Mouse (Mus musculus): ENCODE results near the gene Acy3.
"Not testable (repeated sequence)": the region's sequence is repeated elsewhere in the genome, so short reads cannot be mapped to it uniquely, and the experiment has no call there.

The Acy3 gene

DNA sequence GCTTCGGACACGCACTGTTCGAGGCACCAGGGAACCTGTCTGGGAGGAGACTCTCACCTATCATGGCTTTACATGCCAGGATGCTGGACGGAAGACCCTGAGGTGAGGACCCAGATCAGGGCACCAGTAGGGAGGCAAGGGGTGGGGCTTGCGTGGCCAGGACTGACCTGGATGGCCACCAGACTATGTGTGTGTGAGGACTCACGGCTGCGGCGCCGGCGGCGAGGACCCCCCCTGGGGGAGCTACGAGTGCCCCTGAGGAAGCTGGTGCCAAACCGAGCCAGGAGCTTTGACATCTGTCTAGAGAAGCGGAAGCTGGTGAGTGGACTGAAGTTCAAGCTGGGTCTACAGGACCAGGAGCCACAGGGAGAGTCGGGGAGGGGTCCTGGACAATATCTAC is 18.0 kb downstream of the Acy3 start:
- no peak for DNase-seq

- DNase-seq, result no peak
Measured at GRCm38 (mm10) chr19:4005091-4005490, 18.7 kb downstream of the Acy3 start.

- no peak for DNase-seq
Measured at GRCm38 (mm10) chr19:4005971-4006370, 19.6 kb downstream of the Acy3 start.

DNA sequence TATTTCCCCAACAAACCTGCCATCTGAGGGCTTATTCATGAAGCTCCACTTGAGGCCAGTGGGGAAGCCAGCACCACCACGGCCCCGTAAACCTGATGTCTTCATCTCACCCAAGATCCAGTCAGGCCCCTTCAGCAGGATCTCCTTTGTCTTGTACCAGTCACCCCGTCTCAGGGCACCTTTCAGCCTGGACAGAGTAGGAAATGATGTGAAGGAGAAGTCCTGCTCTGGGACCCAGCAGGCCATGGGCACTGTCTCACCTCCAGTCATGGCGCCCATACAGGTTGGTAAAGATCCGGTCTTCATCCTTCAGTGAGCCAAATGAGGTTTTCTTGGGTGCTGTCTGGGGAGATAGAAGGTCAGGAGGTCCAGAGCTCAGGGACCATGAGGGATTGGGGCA is 24.7 kb downstream of the Acy3 start:
- DNase-seq, result no peak

- DNase-seq, result peak; percentile 98
Measured at GRCm38 (mm10) chr19:4012432-4013022, 26.2 kb downstream of the Acy3 start, which contains the start of gene Ndufv1. TSS of gene Ndufv1 (minus strand) at chr19:4012806.

GRCm38 (mm10) chr19:4013066-4013465 is 26.7 kb downstream of the Acy3 start:
- no peak for DNase-seq

DNA sequence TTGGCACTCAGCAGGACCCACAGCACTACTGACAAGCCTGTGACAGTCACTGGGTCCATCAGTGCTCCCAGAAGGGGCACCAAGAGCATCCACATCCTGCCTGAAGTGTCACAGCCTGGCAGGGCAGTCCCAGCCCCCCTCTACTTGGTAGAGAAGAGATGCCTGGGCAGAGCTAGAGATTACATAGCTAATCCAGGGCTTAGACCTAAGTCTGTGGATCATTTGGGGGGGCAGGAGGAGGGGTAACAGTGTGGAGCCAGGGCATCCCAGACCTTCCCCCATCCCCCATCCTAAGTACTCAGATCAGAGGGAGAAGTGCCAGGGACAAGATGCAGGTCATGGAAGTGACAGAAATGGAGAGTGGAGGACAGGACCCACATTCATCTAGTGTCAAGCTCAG is 28.4 kb downstream of the Acy3 start:
- DNase-seq, result no peak

GRCm38 (mm10) chr19:4015635-4016034 is 29.3 kb downstream of the Acy3 start:
- DNase-seq, result no peak

- no peak for DNase-seq
Measured at GRCm38 (mm10) chr19:4017921-4018587, 31.7 kb downstream of the Acy3 start.

DNA sequence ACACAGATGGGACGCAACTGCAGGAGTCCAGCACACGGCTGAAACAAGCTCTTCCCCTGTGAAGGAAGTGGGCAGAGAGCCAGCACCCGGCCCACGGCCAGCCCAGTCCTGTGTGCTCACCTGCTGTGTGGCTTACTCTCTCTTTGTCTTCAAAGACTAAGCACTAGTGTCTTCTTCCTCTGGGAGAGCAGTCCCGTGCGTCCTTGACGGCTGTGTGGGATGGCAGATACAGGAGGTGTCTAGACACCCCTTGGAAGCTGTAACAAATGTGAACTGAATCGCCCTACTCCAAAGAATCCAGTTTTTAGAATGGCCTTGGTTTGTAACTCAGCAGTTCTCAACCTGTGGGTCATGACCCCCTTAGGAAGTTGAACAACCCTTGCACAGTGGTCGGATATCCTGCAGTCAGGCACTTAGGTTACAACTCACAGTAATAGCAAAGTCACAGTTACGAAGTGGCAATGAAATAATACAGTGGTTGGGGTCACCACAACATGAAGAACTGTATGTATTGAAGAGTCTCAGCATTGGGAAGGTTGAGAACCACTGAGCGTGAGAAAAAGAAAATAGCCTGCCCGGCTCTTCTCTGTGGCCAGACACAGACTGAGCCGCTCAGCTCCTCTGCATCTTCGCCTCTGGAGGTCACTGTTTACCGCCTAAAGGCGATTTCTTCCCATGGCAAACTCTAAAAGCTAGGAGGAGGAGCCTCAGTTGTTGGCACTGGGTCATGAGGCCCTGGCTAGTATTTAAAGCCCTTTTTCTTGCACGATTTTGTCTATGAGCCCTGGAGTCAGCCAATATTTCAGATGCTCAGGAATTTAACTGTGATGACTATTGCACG is 32.6 kb downstream of the Acy3 start:
- DNase-seq, result peak; percentile 70

DNA sequence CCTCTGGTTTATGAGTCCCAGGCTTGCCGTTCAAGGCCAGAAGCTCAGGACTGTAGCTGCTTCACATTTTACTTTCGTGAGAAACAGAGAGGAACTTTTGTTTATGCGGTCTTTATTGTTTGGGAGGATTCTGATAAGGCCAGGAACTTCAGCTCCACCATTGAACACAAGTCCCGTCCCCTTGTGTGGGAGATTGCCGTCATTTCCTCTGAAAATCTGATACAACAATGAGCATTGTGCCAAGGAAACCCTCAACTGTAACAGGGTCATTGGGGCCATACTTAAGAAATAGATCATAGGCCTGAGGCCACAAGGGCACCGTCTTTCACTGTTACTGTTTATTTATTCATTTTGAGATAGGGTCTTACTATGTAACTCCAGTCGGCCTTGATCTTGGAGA is 36.8 kb downstream of the Acy3 start:
- no peak for DNase-seq

DNA sequence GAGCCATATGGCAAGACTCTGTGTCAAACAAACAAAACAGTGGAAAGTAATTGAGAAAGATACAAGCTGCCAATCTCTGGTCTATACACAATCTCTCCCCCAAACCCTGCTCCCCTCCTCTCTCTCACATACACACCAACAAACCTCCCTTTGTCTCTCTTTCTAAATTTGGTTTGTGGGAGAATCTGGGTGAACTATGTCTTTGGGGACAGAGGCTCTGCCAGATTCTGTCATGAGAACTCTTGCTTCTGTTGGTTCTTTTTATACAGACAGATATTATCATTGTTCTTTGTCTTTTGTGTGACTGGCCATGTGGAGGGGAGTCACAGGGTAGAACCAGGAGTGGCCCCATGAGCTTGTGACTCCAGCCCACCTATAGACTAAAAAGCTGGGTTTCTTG is 41.2 kb downstream of the Acy3 start:
- DNase-seq, result no peak

DNA sequence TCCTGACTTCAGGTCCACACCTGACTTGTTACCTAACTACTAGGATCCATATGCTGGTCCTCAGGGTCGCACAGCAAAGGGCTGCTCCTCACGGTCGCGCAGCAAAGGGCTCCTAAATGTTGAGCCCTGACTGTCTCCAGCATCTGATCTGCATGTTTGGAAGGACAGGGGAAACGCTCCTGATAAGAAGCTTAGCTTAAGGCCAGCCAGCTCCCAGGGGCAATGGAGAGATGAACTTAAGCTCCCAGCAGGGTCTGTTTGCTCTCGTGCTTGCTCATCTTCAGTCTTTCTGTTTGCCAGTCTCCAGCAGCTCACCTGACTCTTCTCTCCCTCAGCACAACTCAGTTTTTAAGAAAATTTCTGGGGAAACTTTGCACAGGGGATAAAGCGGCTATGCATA is 46.3 kb downstream of the Acy3 start:
- no peak for DNase-seq

GRCm38 (mm10) chr19:4033298-4033697 is 46.9 kb downstream of the Acy3 start:
- DNase-seq, result no peak

- no peak for DNase-seq
Measured at GRCm38 (mm10) chr19:4033742-4034141, 47.4 kb downstream of the Acy3 start.

DNA sequence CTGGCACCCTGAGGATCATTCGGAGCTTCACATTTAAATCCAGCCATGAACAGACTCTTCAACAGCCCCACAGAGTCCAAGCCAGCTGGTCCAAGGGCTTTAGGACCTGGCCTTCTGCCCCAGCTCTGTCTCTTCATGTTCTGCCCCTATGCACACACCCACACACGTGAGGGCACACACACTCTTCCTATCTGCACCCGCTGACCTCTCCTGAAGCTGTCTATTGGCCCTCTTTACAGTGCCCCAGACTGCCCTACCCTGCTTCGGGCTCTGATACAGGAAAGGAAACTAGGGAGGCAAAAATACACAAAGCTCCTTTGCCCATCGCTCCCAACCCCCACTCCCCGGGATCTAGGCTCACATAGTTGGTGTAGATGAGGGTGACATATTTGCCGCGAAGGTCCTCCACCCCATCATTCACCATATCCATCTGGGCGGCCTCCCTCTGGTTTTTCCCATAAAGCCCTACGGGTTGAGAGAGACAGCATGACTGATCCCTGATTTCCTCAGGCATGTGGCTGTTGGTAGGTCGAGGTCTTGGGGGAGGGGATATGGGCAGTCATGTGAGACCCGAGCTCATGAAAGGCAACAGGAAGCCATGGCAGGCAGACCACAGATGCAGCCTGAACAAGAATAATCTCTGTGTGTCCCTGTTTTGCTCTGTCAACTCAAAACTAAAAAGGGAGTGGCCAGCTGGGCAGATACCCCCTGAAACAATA is 50.1 kb downstream of the Acy3 start:
- DNase-seq, result no peak

- not testable (repeated sequence) for DNase-seq
Measured at GRCm38 (mm10) chr19:4037154-4037787, 50.9 kb downstream of the Acy3 start.

- DNase-seq, result peak; percentile 87
Measured at GRCm38 (mm10) chr19:4037788-4038232, 51.4 kb downstream of the Acy3 start, which contains the start of gene Gstp1. TSS of gene Gstp1 (minus strand) at chr19:4037985.

All from right cerebral cortex, postnatal 25 days (tissue).